9 mouse cellular contexts compared by ENCODE assay signal in genomic region chr14:16313936-16314521, GRCm38 (mm10). TPM values are rescaled to one million over a fixed set of nuclear protein-coding genes. Genes with fewer than 3 reads are reported as not detected.
DNase-seq lines count a peak whose midpoint lies in the region; ATAC-seq and TF ChIP-seq lines count a peak whose summit lies in the region.
"Had no signal": no experiment of that assay in that cellular context is flagged by ENCODE, and none has a peak within 500 bp of the region (broad histone marks: within the 10 kb centered on the region; RNA-seq: fewer than 3 reads in every experiment).

No protein-coding gene starts in this region.

- no peak for TF ChIP-seq CTCF in heart, adult 2 months (IDR thresholded peaks at IDR 0.05)

- H3K79me2 ChIP-seq in heart, adult 2 months (replicated peaks; ENCODE audit: control insufficient read depth, insufficient read depth, low read length): no peaks in the 10 kb centered on the region

- peaks cover 8% of the 10 kb centered on the region for H3K4me1 ChIP-seq in heart, adult 2 months (ENCODE audit: control insufficient read depth, insufficient read depth, low read length)
- H3K4me1 ChIP-seq in midbrain, embryonic 15.5 days: no peaks in the 10 kb centered on the region
- H3K4me1 ChIP-seq in midbrain, embryonic 11.5 days (ENCODE audit: control insufficient read depth, insufficient read depth, low read length): no peaks in the 10 kb centered on the region
- H3K4me1 ChIP-seq in intestine, embryonic 14.5 days (replicated peaks; ENCODE audit: control insufficient read depth, insufficient read depth, low read length): 0 out of 2 replicates have a peak, but pooled peaks cover 5% of the 10 kb centered on the region

- no peak overlapping the region for H3K9ac ChIP-seq in heart, adult 2 months (ENCODE audit: low read depth, low read length)
- no peak overlapping the region for H3K9ac ChIP-seq in midbrain, embryonic 15.5 days
- H3K9ac ChIP-seq in midbrain, embryonic 11.5 days (ENCODE audit: low read length): no peak overlapping the region
- H3K9ac ChIP-seq in intestine, embryonic 14.5 days (ENCODE audit: low read length): no peak overlapping the region
- H3K9ac ChIP-seq: neural tube, embryonic 13.5 days had no signal

- no peaks in the 10 kb centered on the region for H3K27me3 ChIP-seq in heart, adult 2 months (ENCODE audit: control insufficient read depth, insufficient read depth, low read length)
- no peaks in the 10 kb centered on the region for H3K27me3 ChIP-seq in midbrain, embryonic 15.5 days (replicated peaks)
- no peaks in the 10 kb centered on the region for H3K27me3 ChIP-seq in midbrain, embryonic 11.5 days (ENCODE audit: control insufficient read depth, insufficient read depth, low read length)
- no peaks in the 10 kb centered on the region for H3K27me3 ChIP-seq in intestine, embryonic 14.5 days (replicated peaks; ENCODE audit: control insufficient read depth, insufficient read depth, low read length)
- H3K27me3 ChIP-seq: neural tube, embryonic 13.5 days had no signal

- H3K36me3 ChIP-seq in heart, adult 2 months (ENCODE audit: control insufficient read depth, insufficient read depth, low read length): peaks cover 8% of the 10 kb centered on the region
- no peaks in the 10 kb centered on the region for H3K36me3 ChIP-seq in midbrain, embryonic 15.5 days (replicated peaks)
- H3K36me3 ChIP-seq in midbrain, embryonic 11.5 days (ENCODE audit: control insufficient read depth, insufficient read depth, low read length): no peaks in the 10 kb centered on the region
- H3K36me3 ChIP-seq in intestine, embryonic 14.5 days (ENCODE audit: control insufficient read depth, insufficient read depth, low read length): no peaks in the 10 kb centered on the region
- H3K36me3 ChIP-seq: neural tube, embryonic 13.5 days had no signal

- no peak for TF ChIP-seq POLR2A in heart, adult 2 months (IDR thresholded peaks at IDR 0.05; ENCODE audit: insufficient read depth, low read depth, low read length)

- intact Hi-C loops in heart, adult 2 months (cut with DNase I): no loop called here

- no peak overlapping the region for H3K4me3 ChIP-seq in heart, adult 2 months
- no peak overlapping the region for H3K4me3 ChIP-seq in midbrain, embryonic 15.5 days
- H3K4me3 ChIP-seq in midbrain, embryonic 11.5 days (ENCODE audit: low read depth, low read length): no peak overlapping the region
- H3K4me3 ChIP-seq in intestine, embryonic 14.5 days (ENCODE audit: low read depth, low read length): no peak overlapping the region
- H3K4me3 ChIP-seq: neural tube, embryonic 13.5 days had no signal

- 51% methylated on average over 7 of the region's 7 CpGs for WGBS in heart, adult 2 months
- 70% methylated on average over 7 of the region's 7 CpGs for WGBS in midbrain, embryonic 15.5 days
- WGBS in midbrain, embryonic 11.5 days: 75% methylated on average over 7 of the region's 7 CpGs
- WGBS in intestine, embryonic 14.5 days: 44% methylated on average over 7 of the region's 7 CpGs

- no peak for TF ChIP-seq EP300 in heart, adult 2 months (IDR thresholded peaks at IDR 0.05; ENCODE audit: insufficient read depth, low read depth, low read length)

- no peaks in the 10 kb centered on the region for H3K9me3 ChIP-seq in midbrain, embryonic 15.5 days
- no peaks in the 10 kb centered on the region for H3K9me3 ChIP-seq in midbrain, embryonic 11.5 days (ENCODE audit: control insufficient read depth, low read length)
- H3K9me3 ChIP-seq in intestine, embryonic 14.5 days (ENCODE audit: control insufficient read depth, low read length): no peaks in the 10 kb centered on the region
- H3K9me3 ChIP-seq: neural tube, embryonic 13.5 days had no signal

- peak overlapping the region; percentile 72 for H3K27ac ChIP-seq in heart, adult 2 months
- peak overlapping the region; percentile 17; the same call in 1 of the 2 replicates for H3K27ac ChIP-seq in midbrain, embryonic 15.5 days
- no peak overlapping the region for H3K27ac ChIP-seq in midbrain, embryonic 11.5 days (ENCODE audit: low read depth, low read length)
- 0 out of 2 replicates have a peak overlapping the region, but pooled peaks have one; percentile 5 for H3K27ac ChIP-seq in intestine, embryonic 14.5 days (ENCODE audit: low read depth)
- H3K27ac ChIP-seq: neural tube, embryonic 13.5 days had no signal

- no peak overlapping the region for H3K4me2 ChIP-seq in midbrain, embryonic 15.5 days
- H3K4me2 ChIP-seq in midbrain, embryonic 11.5 days: no peak overlapping the region
- no peak overlapping the region for H3K4me2 ChIP-seq in intestine, embryonic 14.5 days (ENCODE audit: low read length)
- H3K4me2 ChIP-seq: neural tube, embryonic 13.5 days had no signal

- DNase-seq in heart, adult 2 months: no peak
- no peak for DNase-seq in heart, adult 8-10 months (ENCODE audit: low spot score)
- DNase-seq in midbrain, embryonic 11.5 days (ENCODE audit: low spot score, missing footprints): no peak
- no peak for DNase-seq in intestine, embryonic 14.5 days (ENCODE audit: low spot score)
- peak; percentile 16 to 42 for DNase-seq in lung, postnatal 4 days
- DNase-seq in liver: no peak
- DNase-seq in thymus, postnatal 36 days: no peak

- ATAC-seq in midbrain, embryonic 15.5 days (replicated peaks): no peak
- ATAC-seq in midbrain, embryonic 11.5 days (ENCODE audit: low FRiP score): no peak
- ATAC-seq in intestine, embryonic 14.5 days (replicated peaks; ENCODE audit: low FRiP score, low TSS enrichment, low read depth): no peak

RNA-seq across cellular contexts. Expression of gene Top2b, which starts 51.0 kb away (rescaled TPM):
- 10 to 100 TPM; 49.1 to 55.1 TPM for total RNA-seq in heart, adult 2 months (2021)
- polyA plus RNA-seq in heart, adult 2 months (2012; rRNA removed): 9.9 and 30.3 TPM in 2 replicates
- total RNA-seq in heart, adult 8-10 months (2022): 10 to 100 TPM; 42.1 to 56.5 (median 53.1) TPM
- polyA plus RNA-seq in midbrain, embryonic 15.5 days (2015; fragmentation: Nextera tagmentation; extraction: Ambion mirVana): 86.1 and 95.8 TPM in 2 replicates
- 159 and 186 TPM in 2 replicates for polyA plus RNA-seq in midbrain, embryonic 11.5 days (2014; fragmentation: Nextera tagmentation; extraction: Ambion mirVana)
- polyA plus RNA-seq in intestine, embryonic 14.5 days (2014; fragmentation: Nextera tagmentation; extraction: Ambion mirVana): 62.7 and 82.1 TPM in 2 replicates

Comparison
In these comparisons a context has a peak if more than half of its experiments do, and no peak if none do; other contexts are left out.
1. DNase-seq: peak in lung, postnatal 4 days (2 of 2); none in heart, adult 2 months (0 of 2), heart, adult 8-10 months (single experiment), midbrain, embryonic 11.5 days (single experiment), intestine, embryonic 14.5 days (single experiment), liver (single experiment) and thymus, postnatal 36 days (0 of 2).